Mouse (Mus musculus) stomach, embryonic 16.5 days (tissue): ENCODE measurements around the gene Cdk5r1. TPM values are rescaled to one million over a fixed set of nuclear protein-coding genes. Genes with fewer than 3 reads are reported as not detected.
A peak's percentile ranks its signal among the peaks of the same experiment; 100 is the strongest.

Experiments
- ATAC-seq: fragments of 200-750 bp; cut with Nextera tagmentation; 2 replicates; pipeline ENCODE4 v1.8.0; 2017; ENCODE audit warnings: moderate number of reproducible peaks, moderate TSS enrichment; ENCODE audit not compliant: insufficient read depth, low FRiP score
- H3K27ac ChIP-seq: fragments of 300-500 bp; sonication (generic); 2 replicates; pipeline ENCODE4 v1.5.1; 2014; ENCODE audit warnings: low read length
- H3K27me3 ChIP-seq: fragments of 300-500 bp; sonication (generic); 2 replicates; pipeline ENCODE4 v1.6.1; 2014; ENCODE audit warnings: low read length, control low read depth, mixed read lengths; ENCODE audit not compliant: control insufficient read depth, insufficient read depth
- H3K36me3 ChIP-seq: fragments of 300-500 bp; sonication (generic); 2 replicates; pipeline ENCODE4 v1.6.1; 2014; ENCODE audit warnings: low read length; ENCODE audit not compliant: control insufficient read depth, insufficient read depth
- H3K4me1 ChIP-seq: fragments of 300-500 bp; sonication (generic); 2 replicates; pipeline ENCODE4 v1.6.1; 2014; ENCODE audit warnings: low read length, control low read depth, mixed read lengths; ENCODE audit not compliant: control insufficient read depth, insufficient read depth
- H3K4me2 ChIP-seq: fragments of 300-500 bp; sonication (generic); 2 replicates; pipeline ENCODE4 v1.6.1; 2014; ENCODE audit warnings: low read depth, low read length, mixed read lengths
- H3K4me3 ChIP-seq: fragments of 300-500 bp; sonication (generic); replicated peaks from 2 replicates; pipeline ENCODE4 v1.5.1; 2014; ENCODE audit warnings: mild to moderate bottlenecking, low read length
- H3K9ac ChIP-seq: fragments of 300-500 bp; sonication (generic); 2 replicates; pipeline ENCODE4 v1.6.1; 2014; ENCODE audit warnings: low read length
- H3K9me3 ChIP-seq: fragments of 300-500 bp; sonication (generic); replicated peaks from 2 replicates; pipeline ENCODE4 v1.6.1; 2016; ENCODE audit warnings: low read length, control low read depth; ENCODE audit not compliant: control insufficient read depth
- WGBS: fragments of 180-500 bp; shearing (Covaris S2); extraction: QIAGEN DNeasy Blood & Tissue Kit; methylation state at CpG from one replicate; pipeline ENCODE4 v1.1.7; 2014; 5-methylcytosine and 5-hydroxymethylcytosine counted together
- polyA plus RNA-seq: library from polyadenylated mRNA; unstranded; fragments of >200 nt; fragmentation: Nextera tagmentation; extraction: Ambion mirVana; gene quantifications from 2 replicates; pipeline ENCODE4 v1.2.1, GENCODE M21; 2015

Gene Cdk5r1
- polyA plus RNA-seq: 0.97 and 1.3 TPM in 2 replicates

GRCm38 (mm10) chr11:80476222-80477189 lies at the start of gene Cdk5r1:
Cdk5r1 (plus strand) TSS chr11:80477023.
- H3K36me3 ChIP-seq: peaks cover 5% of the 10 kb centered on the region; the same call in 1 of the 2 replicates
- peak within 1 kb of the TSS; percentile 67 for H3K4me3 ChIP-seq
- 1% methylated on average over 84 of the region's 116 CpGs for WGBS
- peak within 1 kb of the TSS; percentile 53 for H3K27ac ChIP-seq
- H3K9me3 ChIP-seq: no peaks in the 10 kb centered on the region
- peaks cover 14% of the 10 kb centered on the region for H3K4me1 ChIP-seq
- peak within 1 kb of the TSS; percentile 77 for H3K9ac ChIP-seq
- H3K4me2 ChIP-seq: peak within 1 kb of the TSS; percentile 99
- no peaks in the 10 kb centered on the region for H3K27me3 ChIP-seq
- peak; percentile 93 for ATAC-seq

GRCm38 (mm10) chr11:80428381-80429008 lies 48.3 kb upstream of the Cdk5r1 start, which contains the start of gene Psmd11:
Psmd11 (plus strand) TSS chr11:80428615.
- Histone ChIP-seq H3K4me1 (peaks cover 5% of the 10 kb centered on the region; the same call in 1 of the 2 replicates), H3K9ac (peak within 1 kb of the TSS; percentile 96), H3K4me2 (peak within 1 kb of the TSS; percentile 71), H3K27me3 (no peaks in the 10 kb centered on the region), H3K36me3 (peaks cover 10% of the 10 kb centered on the region), H3K4me3 (peak within 1 kb of the TSS; percentile 95), H3K27ac (peak within 1 kb of the TSS; percentile 86), H3K9me3 (no peaks in the 10 kb centered on the region)
- ATAC-seq: peak; percentile 99
- WGBS: under 1% methylated on average over 58 of the region's 58 CpGs

GRCm38 (mm10) chr11:80429009-80429475 lies 47.8 kb upstream of the Cdk5r1 start:
- H3K27me3 ChIP-seq: no peaks in the 10 kb centered on the region
- peaks cover 10% of the 10 kb centered on the region for H3K36me3 ChIP-seq
- H3K4me2 ChIP-seq: peak overlapping the region; percentile 71
- no peaks in the 10 kb centered on the region for H3K9me3 ChIP-seq
- under 1% methylated on average over 37 of the region's 37 CpGs for WGBS
- H3K4me1 ChIP-seq: peaks cover 5% of the 10 kb centered on the region; the same call in 1 of the 2 replicates
- ATAC-seq: no peak
- H3K27ac ChIP-seq: peak overlapping the region; percentile 86
- peak overlapping the region; percentile 95 for H3K4me3 ChIP-seq
- H3K9ac ChIP-seq: peak overlapping the region; percentile 96

GRCm38 (mm10) chr11:80429500-80430166 lies 47.2 kb upstream of the Cdk5r1 start:
- WGBS: 56% methylated on average over 14 of the region's 14 CpGs
- peaks cover 5% of the 10 kb centered on the region; the same call in 1 of the 2 replicates for H3K4me1 ChIP-seq
- peak overlapping the region; percentile 71 for H3K4me2 ChIP-seq
- peak overlapping the region; percentile 95 for H3K4me3 ChIP-seq
- no peaks in the 10 kb centered on the region for H3K9me3 ChIP-seq
- no peak overlapping the region for H3K27ac ChIP-seq
- H3K9ac ChIP-seq: peak overlapping the region; percentile 96
- ATAC-seq: no peak
- H3K36me3 ChIP-seq: peaks cover 10% of the 10 kb centered on the region
- H3K27me3 ChIP-seq: no peaks in the 10 kb centered on the region

GRCm38 (mm10) chr11:80430366-80430910 lies 46.4 kb upstream of the Cdk5r1 start:
- Histone ChIP-seq H3K27ac (no peak overlapping the region), H3K9me3 (no peaks in the 10 kb centered on the region), H3K4me1 (peaks cover 5% of the 10 kb centered on the region; the same call in 1 of the 2 replicates), H3K36me3 (peaks cover 10% of the 10 kb centered on the region), H3K4me2 (no peak overlapping the region), H3K9ac (no peak overlapping the region), H3K4me3 (no peak overlapping the region), H3K27me3 (no peaks in the 10 kb centered on the region)
- WGBS: 87% methylated on average over 3 of the region's 3 CpGs
- no peak for ATAC-seq

- Histone ChIP-seq H3K9me3 (no peaks in the 10 kb centered on the region), H3K9ac (no peak overlapping the region), H3K36me3 (peaks cover 7% of the 10 kb centered on the region), H3K27ac (no peak overlapping the region), H3K4me1 (no peaks in the 10 kb centered on the region), H3K4me2 (no peak overlapping the region), H3K4me3 (no peak overlapping the region), H3K27me3 (no peaks in the 10 kb centered on the region)
- 93% methylated on average over 3 of the region's 3 CpGs for WGBS
- no peak for ATAC-seq
Observed at GRCm38 (mm10) chr11:80446916-80447315, 29.9 kb upstream of the Cdk5r1 start.

GRCm38 (mm10) chr11:80449859-80450258 lies 27.0 kb upstream of the Cdk5r1 start:
- WGBS: 79% methylated on average over 2 of the region's 2 CpGs
- Histone ChIP-seq H3K36me3 (peaks cover 9% of the 10 kb centered on the region), H3K27me3 (no peaks in the 10 kb centered on the region)

GRCm38 (mm10) chr11:80452242-80452641 lies 24.6 kb upstream of the Cdk5r1 start:
- Histone ChIP-seq H3K4me1 (no peaks in the 10 kb centered on the region), H3K4me3 (no peak overlapping the region), H3K4me2 (no peak overlapping the region), H3K27ac (no peak overlapping the region), H3K9ac (no peak overlapping the region), H3K36me3 (peaks cover 7% of the 10 kb centered on the region), H3K27me3 (no peaks in the 10 kb centered on the region), H3K9me3 (no peaks in the 10 kb centered on the region)
- no peak for ATAC-seq
- WGBS: 86% methylated on average over 3 of the region's 3 CpGs

More at GRCm38 (mm10) chr11:80449859-80450258, 27.0 kb upstream of the Cdk5r1 start:
- Histone ChIP-seq H3K4me2 (no peak overlapping the region), H3K4me3 (no peak overlapping the region), H3K4me1 (no peaks in the 10 kb centered on the region), H3K9me3 (no peaks in the 10 kb centered on the region), H3K9ac (no peak overlapping the region), H3K27ac (no peak overlapping the region)
- no peak for ATAC-seq
